Mouse (Mus musculus): ENCODE data around the gene Rhod.

DNA sequence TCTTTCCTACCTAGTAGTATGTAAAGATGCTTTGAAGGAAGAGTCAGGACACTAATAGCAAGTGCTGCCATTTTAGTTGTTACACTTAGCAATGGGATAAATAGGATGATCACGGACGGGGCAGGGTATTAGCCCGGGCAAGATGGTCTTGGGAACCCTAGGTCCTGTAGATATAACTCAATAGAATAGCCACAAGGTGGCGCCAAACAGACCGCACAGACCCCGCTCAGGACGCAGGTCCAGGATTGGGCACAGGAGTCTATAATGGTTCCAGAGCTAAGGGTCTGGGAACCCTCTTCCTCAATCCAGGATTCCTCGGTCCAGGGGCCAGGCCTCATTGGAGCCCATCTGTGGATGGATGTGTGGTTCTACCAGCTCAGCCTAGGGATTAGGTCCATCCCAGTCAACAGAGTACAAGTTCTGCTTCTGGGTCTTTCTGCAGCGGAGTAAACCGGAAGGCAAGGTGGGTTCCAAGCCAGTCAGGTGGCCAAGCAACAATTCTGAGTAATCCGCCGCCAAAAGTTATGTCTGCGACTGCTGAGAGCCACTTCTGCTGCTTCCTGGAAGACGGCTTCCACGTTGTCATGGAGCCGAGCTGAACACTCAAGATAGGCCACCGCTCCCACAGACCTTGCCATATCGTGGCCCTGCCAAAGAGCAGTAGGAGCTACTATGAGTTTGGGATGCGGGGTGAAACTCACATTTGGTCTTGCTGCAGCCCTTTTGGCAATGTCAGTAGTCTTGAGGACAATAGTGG lies 13.4 kb downstream of the Rhod start:
- TF ChIP-seq ZNF384 (IDR thresholded peaks at IDR 0.05; ENCODE audit: low read depth, low read length) (no peak), MAFK (IDR thresholded peaks at IDR 0.05; ENCODE audit: insufficient read depth, low read depth, low read length) (no peak), CHD2 (IDR thresholded peaks at IDR 0.05; ENCODE audit: low read depth, low read length) (no peak)

Data from ES-E14 (cell line).